15 mouse cellular contexts compared by ENCODE assay signal in the genomic region with DNA sequence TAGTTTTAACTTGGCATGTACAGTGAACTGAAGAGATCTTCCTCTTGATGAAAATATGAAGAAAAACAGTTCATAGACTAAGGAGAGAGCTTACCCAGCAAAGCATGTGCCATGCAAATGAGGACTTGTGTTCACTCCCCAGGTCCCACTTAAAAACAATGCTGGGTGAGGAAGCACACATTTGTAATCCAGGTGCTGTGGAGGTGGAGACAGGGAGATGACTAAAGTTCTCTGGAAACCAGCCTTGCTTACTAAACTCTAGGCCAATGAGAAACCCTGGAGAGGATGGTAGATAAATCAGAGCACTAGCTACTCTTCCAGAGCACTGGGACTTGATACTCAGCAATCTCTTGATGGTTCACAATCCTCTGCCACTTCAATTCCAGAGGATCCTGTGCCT.
"Had no signal": no experiment of that assay in that cellular context is flagged by ENCODE, and none has a peak within 500 bp of the region (broad histone marks: within the 10 kb centered on the region; RNA-seq: fewer than 3 reads in every experiment).

No protein-coding gene starts in this region.

- DNase-seq: heart, postnatal 10 days; heart, postnatal 14 days; heart, postnatal 36 days; heart, postnatal 4 days; kidney, adult 11 months; kidney, adult 18-20 months; kidney, adult 2 months; kidney, adult 8-10 months; kidney, postnatal 10 days; kidney, postnatal 14 days; kidney, postnatal 25 days; kidney, postnatal 36 days; kidney, postnatal 4 days; layer of hippocampus, adult 9-11 months; layer of hippocampus, postnatal 36 days had no signal
